Mouse (Mus musculus) right cerebral cortex, adult 18-20 months (tissue): ENCODE measurements around the gene Pts.

Source experiments
- DNase-seq: peaks from one replicate; pipeline ENCODE4 v3.0.0; 2022; ENCODE audit warnings: mixed read lengths

Gene Pts

GRCm38 (mm10) chr9:50482743-50483142 lies 45.8 kb downstream of the Pts start:
- no peak for DNase-seq

DNA sequence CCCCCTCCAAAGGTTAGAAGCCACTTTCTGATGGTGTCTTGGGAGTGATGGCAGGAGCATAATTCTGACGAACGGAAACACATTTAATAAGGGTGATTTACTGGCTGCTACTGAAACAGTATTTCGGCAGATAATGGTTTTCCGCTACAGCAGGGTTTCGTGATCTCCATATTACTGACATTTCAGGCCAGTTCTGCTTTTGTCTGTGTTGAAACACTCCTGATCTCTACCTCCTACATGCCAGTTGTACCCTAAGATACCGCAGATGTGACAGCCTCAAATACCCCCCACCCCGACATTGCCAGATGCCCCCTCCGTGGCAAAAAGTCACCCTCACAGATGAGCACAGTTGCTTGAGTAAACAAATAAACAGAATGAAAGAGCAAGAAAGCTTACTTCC lies 49.0 kb downstream of the Pts start:
- DNase-seq = no peak

DNA sequence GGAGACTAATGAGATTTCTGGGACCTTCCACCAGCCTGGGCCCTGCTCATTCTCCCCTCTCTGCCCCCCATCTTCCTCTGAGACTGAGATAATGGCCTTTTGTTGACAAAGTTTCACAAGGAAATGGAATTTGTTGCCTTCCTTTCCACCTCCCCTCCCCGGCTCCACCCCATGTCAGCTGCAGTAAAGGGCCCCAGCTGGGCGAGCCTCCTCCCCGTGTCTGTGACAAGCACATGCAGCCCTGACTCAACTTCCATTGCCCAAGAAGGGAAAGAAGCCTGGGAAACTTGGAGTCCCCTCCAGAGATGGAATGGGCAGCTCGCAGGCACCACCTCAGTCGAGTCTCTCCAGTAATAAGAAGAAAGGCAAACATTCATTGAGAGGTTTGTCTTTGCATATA lies 49.7 kb downstream of the Pts start:
- no peak for DNase-seq

DNA sequence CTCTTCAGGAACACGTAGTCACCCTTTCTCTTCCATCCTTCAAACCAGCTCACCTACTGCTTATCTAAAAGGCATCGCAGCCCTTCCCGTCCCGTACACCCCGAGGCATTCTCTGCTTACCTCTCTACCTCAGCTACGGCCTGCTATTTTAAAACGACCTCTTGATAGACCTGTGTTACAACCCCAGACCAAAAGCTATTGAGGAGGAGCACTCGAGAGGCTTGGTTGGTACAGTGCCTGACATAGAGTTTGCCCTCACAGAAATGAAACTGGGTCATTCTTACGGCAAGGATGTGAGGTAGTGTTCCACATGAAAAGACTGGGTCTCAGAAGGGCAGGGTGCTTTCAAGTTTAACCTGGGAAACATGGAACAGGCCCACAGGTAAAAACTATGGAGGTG lies 51.3 kb downstream of the Pts start:
- DNase-seq = no peak

DNA sequence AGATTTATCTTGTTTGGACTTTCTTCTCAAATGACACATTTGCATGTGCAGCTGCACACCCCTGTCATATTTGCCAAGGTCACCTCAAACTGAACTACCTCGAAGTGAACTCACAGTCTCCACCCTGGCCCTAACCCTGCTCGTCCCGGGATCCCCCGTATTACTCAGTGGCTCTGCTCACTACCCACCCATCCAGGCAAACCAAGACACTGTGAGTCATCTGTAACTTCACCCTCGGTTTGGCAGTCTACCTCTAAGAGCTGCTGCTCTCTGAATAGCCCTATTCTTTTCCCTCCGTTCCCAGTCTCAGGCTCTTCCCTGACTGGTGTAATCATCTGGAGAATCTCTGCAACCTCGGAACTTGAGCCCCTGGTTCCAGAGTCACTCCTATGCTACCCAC lies 51.9 kb downstream of the Pts start:
- no peak for DNase-seq

DNA sequence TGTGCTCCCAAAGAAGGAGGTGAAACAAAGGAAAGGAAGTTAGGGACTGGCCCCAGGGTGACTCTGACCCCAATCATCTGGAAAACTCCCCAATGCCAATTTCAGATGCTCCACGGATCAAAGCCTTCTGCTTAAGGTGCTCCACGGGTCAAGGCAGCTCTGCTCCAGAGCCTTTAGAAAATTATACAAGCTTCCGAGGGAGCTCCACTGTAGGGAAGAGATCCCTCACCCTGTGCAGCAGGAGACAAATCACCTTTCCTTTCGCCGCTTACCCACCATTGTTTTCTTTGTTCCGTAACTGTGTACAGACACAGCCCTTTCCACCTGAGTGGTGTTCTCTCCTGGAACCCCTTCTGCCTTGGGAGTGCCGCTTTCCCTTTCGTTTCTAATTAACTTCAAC lies 52.8 kb downstream of the Pts start:
- no peak for DNase-seq

DNA sequence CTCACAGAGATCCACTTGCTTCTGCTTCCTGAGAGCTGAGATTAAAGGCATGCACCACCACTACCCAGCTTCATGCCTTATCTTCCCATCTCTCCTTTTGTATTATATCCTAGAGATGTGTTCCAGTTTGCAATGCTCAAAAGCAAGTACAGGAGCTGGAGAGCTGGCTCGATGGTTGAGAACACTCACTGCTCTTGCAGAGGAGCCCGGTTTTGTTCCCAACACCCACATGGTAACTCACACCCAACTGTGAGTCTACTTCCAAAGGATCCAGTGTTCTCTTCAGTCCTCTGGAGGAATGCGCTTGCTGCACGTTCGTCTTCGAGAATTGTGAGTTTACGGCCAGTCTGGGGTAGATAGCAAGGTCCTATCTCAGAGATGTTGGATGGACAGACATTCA lies 53.2 kb downstream of the Pts start:
- DNase-seq = peak; percentile 18
